Mouse (Mus musculus): Measurements from ENCODE around the gene Atp2b2.

GRCm38 (mm10) chr6:114063100-114063499, 20.7 kb upstream of the Atp2b2 start:
- TF ChIP-seq ZC3H11A (IDR thresholded peaks at IDR 0.05; ENCODE audit: borderline replicate concordance, low read depth, low read length) (no peak), HCFC1 (IDR thresholded peaks at IDR 0.05; ENCODE audit: borderline replicate concordance, insufficient read depth, low read length) (no peak)
